Mouse (Mus musculus) NIH3T3 (cell line): ENCODE measurements at regions not wholly inside any gene's neighbourhood (a gene's known extent, or its start where the extent isn't known, plus 50 kb on each side); places are given as distances from the start of the nearest gene placed in this dataset.

Experiments used
- DNase-seq: peaks from one replicate; pipeline ENCODE4 v3.0.0-alpha.2; 2012; ENCODE audit warnings: low read depth

GRCm38 (mm10) chr8:36363291-36363690, 597.7 kb downstream of the Gm19410 start:
- DNase-seq: no peak

GRCm38 (mm10) chr8:36364567-36365231, 599.1 kb downstream of the Gm19410 start:
- DNase-seq: no peak

- no peak for DNase-seq
These were observed 600.4 kb downstream of the Gm19410 start for GRCm38 (mm10) chr8:36365945-36366344.

DNA sequence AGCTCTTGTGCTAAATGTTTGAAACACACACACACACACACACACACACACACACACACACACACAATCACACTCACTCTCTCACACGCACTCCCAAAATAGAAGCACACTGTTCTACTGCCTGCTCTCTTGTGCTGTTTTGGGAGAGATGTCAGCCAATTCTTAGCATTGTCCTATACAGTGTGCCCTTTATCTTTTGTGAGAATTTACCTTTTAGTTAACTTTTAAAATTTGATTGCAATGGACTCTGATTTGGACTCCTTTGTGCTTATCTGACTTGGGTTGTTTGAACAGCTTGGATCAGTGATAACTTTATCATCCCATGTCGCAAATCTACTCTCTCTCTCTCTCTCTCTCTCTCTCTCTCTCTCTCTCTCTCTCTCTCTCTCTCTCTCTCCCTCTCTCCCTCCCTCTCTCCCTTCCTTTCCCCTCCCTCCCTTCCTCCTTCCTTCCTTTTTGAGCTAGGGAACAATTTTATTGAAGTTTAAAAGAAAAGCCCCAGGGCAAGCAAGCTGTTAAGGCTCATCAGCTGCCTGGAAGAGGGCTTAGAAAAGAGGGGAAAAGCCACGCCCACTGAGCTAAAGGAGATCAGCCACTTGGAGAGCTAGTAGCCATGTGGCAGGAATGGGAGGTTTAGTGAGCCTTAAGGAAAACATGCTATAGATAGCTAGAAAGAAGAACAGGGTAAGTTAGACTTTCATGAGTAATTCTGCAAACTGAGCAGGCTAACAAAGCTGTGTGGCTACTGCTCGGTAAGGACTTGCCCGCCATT, 611.2 kb downstream of the Gm19410 start:
- DNase-seq: peak; percentile 4

DNA sequence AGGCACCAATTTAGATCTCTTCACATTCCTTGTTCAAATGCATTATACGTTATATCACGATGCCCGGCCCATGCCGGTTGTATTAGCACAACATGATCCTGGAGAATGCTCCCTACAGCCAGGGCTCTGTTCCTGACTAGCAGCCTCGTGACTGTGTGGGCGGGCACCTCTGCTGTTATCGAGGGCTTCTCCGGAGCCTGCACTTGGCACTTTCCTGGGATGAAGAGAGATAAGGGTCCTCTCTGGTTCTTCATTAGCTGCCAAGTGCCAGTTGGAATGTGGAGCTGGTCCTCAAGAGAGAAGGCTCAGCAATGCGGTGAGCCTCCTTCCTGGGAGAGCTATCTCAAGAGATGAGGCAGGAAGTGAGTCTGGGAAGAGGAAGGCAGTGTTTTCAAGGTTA, 598.9 kb upstream of the AI429214 start:
- no peak for DNase-seq

- DNase-seq: no peak
These were observed 596.9 kb upstream of the AI429214 start for GRCm38 (mm10) chr8:36396493-36396892.

GRCm38 (mm10) chr8:36406706-36407105, 586.7 kb upstream of the AI429214 start:
- DNase-seq: no peak
